Mouse (Mus musculus) ES-Bruce4 (cell line): ENCODE results near the gene Higd2a. TPM values are rescaled to one million over a fixed set of nuclear protein-coding genes. Genes with fewer than 3 reads are reported as not detected.

Experiments
- H3K27ac ChIP-seq: 2 replicates; pipeline ENCODE4 v1.5.1; 2012; ENCODE audit warnings: low read length, inconsistent platforms; ENCODE audit not compliant: insufficient read depth
- H3K27me3 ChIP-seq: 2 replicates; pipeline ENCODE4 v1.6.1; 2012; ENCODE audit warnings: mild to moderate bottlenecking, low read length, inconsistent platforms; ENCODE audit not compliant: control insufficient read depth, poor library complexity, insufficient read depth, severe bottlenecking
- H3K36me3 ChIP-seq: 2 replicates; pipeline ENCODE4 v1.6.1; 2012; ENCODE audit warnings: inconsistent platforms, mild to moderate bottlenecking, low read length, moderate library complexity; ENCODE audit not compliant: control insufficient read depth, poor library complexity, insufficient read depth, severe bottlenecking
- H3K4me1 ChIP-seq: one replicate; pipeline ENCODE4 v1.8.1; 2011; ENCODE audit warnings: low read length; ENCODE audit not compliant: control insufficient read depth, insufficient read depth
- H3K4me3 ChIP-seq: 2 replicates; pipeline ENCODE4 v1.5.1; 2011; ENCODE audit warnings: low read depth, mild to moderate bottlenecking, low read length
- H3K9ac ChIP-seq: 2 replicates; pipeline ENCODE4 v1.6.1; 2012; ENCODE audit warnings: low read depth, mild to moderate bottlenecking, inconsistent platforms; ENCODE audit not compliant: poor library complexity, severe bottlenecking
- H3K9me3 ChIP-seq: replicated peaks from 2 replicates; pipeline ENCODE4 v1.6.1; 2012; ENCODE audit warnings: mild to moderate bottlenecking, low read length, inconsistent platforms; ENCODE audit not compliant: control insufficient read depth, poor library complexity, insufficient read depth, severe bottlenecking
- CTCF ChIP-seq: IDR thresholded peaks from one replicate; pipeline ENCODE4 v1.8.1; 2011; ENCODE audit warnings: low read depth, low read length
- EP300 ChIP-seq: IDR thresholded peaks from 2 replicates; pipeline ENCODE4 v1.6.1; 2011; ENCODE audit warnings: low read depth, low read length; ENCODE audit not compliant: insufficient read depth
- POLR2A ChIP-seq: IDR thresholded peaks from one replicate; pipeline ENCODE4 v1.8.1; 2011; ENCODE audit warnings: low read length; ENCODE audit not compliant: insufficient read depth
- polyA plus RNA-seq: library from polyadenylated mRNA; stranded (reverse); fragments of >200 nt; gene quantifications from 2 replicates; pipeline ENCODE4 v1.2.4, GENCODE M21; 2011; ENCODE audit warnings: low read depth; ENCODE audit not compliant: missing spikeins, insufficient read depth, insufficient read length

The Higd2a gene
- polyA plus RNA-seq, 1 experiment: 104 TPM

DNA sequence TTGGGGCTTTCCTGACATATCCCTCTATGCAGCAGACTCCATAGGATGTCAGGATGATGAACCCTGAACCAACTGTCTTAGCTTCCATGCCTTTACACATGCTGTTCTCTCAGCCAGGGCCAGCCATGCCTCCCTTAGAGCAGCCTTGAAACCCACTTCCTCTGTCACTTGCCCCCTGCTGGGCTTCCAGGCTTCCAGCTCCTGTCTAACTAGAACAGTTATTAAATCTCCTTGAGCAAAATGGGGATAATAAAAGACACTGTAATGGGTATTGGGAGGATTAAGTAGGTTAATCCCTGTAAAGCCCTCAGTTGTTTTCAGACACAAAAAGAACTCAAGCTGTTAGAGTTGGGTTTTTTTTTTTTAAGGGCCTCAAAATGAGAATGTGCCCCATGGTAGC lies 13.5 kb downstream of the Higd2a start:
- Histone ChIP-seq H3K9ac (no peak overlapping the region), H3K9me3 (no peaks in the 10 kb centered on the region), H3K27me3 (no peaks in the 10 kb centered on the region)

DNA sequence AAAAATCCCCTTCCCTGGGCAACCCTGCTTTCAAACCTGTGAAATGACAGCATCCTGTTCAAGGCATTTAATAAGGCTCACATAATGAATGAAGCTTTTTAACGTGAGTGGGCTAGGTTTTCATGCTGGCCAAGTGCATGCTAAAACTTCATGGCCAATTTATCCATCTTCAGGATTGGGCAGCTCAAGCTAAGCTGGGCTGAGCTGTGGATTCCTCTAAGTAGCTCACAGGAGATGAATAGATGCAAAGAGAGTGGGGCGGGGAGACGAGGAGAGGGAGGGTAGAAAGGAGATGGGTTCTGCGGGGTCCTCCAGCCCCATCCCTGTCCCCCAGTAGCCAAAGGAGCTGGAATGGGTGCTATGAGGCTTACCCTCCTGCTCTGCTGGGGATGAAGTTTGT lies 14.2 kb downstream of the Higd2a start:
- no peak overlapping the region for H3K9ac ChIP-seq
- TF ChIP-seq EP300: no peak
- TF ChIP-seq POLR2A: no peak
- no peak for TF ChIP-seq CTCF
- H3K4me1 ChIP-seq: peaks cover 10% of the 10 kb centered on the region
- no peak overlapping the region for H3K27ac ChIP-seq
- H3K9me3 ChIP-seq: no peaks in the 10 kb centered on the region
- no peaks in the 10 kb centered on the region for H3K36me3 ChIP-seq
- H3K4me3 ChIP-seq: no peak overlapping the region
- no peaks in the 10 kb centered on the region for H3K27me3 ChIP-seq

More for the DNA sequence above, 13.5 kb downstream of the Higd2a start:
- Histone ChIP-seq H3K36me3 (no peaks in the 10 kb centered on the region), H3K27ac (no peak overlapping the region), H3K4me3 (no peak overlapping the region), H3K4me1 (peaks cover 10% of the 10 kb centered on the region)
- TF ChIP-seq CTCF: no peak
- no peak for TF ChIP-seq POLR2A
- no peak for TF ChIP-seq EP300

DNA sequence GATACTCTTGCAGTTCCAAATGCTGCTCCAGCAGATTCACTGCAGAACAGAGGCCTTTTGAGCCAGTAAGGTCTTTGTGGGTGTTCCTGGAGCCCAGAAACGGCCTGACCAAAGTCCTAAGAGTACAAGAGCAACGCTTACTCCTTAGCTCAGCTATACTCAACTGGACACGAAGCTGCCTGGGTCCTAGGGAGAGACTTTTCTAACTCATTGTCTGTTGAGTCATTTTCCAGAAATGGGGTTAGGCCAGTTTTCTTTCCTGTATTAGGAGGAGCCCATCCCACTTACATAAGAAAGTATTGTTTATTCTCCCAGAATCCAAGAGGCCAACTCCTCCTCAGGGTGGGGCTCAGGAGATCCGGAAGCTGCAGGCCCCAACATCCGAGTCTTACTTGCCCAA lies 15.4 kb downstream of the Higd2a start:
- Histone ChIP-seq H3K36me3 (no peaks in the 10 kb centered on the region), H3K27ac (peak overlapping the region; percentile 42), H3K4me3 (no peak overlapping the region), H3K9ac (no peak overlapping the region), H3K4me1 (peaks cover 10% of the 10 kb centered on the region), H3K27me3 (no peaks in the 10 kb centered on the region), H3K9me3 (no peaks in the 10 kb centered on the region)
- TF ChIP-seq CTCF (no peak), POLR2A (no peak), EP300 (no peak)

DNA sequence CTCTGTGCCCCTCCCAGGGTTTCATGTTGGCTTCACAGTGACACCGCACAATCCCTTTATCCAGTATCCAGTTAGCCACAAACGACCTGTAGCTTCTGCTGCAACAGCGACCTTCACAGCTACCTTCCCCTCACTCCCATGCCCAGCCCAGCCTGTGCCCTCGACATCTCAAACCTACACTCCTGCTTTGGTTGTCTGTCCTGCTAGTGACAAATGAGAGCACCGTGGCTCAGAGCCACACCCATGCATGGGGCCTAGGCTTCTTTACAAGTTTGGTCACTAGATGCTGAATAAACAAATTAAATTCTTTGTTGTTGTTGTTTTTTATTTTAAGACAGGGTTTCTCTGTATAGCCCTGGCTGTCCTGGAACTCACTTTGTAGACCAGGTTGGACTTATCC lies 17.2 kb downstream of the Higd2a start:
- TF ChIP-seq CTCF: no peak
- no peak for TF ChIP-seq POLR2A
- peak overlapping the region; percentile 2; the same call in 1 of the 2 replicates for H3K9ac ChIP-seq
- no peaks in the 10 kb centered on the region for H3K36me3 ChIP-seq
- no peaks in the 10 kb centered on the region for H3K27me3 ChIP-seq
- no peak overlapping the region for H3K4me3 ChIP-seq
- no peaks in the 10 kb centered on the region for H3K9me3 ChIP-seq
- peak overlapping the region; percentile 16; the same call in 1 of the 2 replicates for H3K27ac ChIP-seq
- H3K4me1 ChIP-seq: peaks cover 10% of the 10 kb centered on the region

DNA sequence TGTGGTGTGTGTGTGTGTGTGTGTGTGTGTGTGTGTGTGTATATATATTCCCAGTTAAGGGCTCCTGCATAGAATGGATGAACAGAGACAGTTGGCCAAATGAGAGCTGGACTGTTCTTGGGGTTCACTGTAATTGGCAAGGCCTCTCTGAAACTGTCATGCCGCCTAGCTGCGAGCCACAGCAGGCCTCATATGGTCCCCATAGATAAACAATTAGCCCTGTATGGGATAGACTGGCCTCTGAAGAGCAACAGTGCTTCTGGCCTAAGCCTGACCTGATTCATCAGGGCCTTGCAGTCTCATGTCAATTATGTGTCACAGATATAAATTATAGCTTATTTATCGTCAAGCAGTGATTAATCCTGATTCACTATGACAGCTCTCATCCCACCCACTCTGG lies 18.0 kb downstream of the Higd2a start:
- H3K4me1 ChIP-seq: peaks cover 9% of the 10 kb centered on the region
- TF ChIP-seq CTCF (no peak), POLR2A (no peak), EP300 (no peak)
- H3K27ac ChIP-seq: no peak overlapping the region
- no peaks in the 10 kb centered on the region for H3K36me3 ChIP-seq
- H3K9me3 ChIP-seq: no peaks in the 10 kb centered on the region
- H3K4me3 ChIP-seq: no peak overlapping the region
- no peak overlapping the region for H3K9ac ChIP-seq
- H3K27me3 ChIP-seq: no peaks in the 10 kb centered on the region

DNA sequence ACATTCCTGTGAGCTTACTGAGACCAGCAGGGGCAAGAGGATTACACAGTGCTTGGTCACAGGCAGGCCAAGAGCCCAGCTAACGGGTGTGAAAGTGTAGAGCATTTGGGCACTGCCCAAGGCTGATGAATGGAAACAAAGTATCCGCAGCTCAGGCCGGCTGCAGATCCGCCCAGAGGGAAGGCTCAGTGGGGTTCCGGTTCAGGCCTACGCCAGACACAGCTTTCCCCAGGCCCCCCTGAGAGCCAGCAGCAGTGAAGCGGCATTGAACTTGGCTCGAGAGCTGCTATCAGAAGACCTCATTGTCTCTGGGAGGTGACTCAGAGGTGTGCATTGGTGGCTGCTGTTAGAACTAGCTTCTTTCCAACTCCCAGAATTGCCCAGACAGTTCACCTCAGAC lies 18.7 kb downstream of the Higd2a start:
- Histone ChIP-seq H3K27me3 (no peaks in the 10 kb centered on the region), H3K9ac (no peak overlapping the region), H3K9me3 (no peaks in the 10 kb centered on the region), H3K36me3 (no peaks in the 10 kb centered on the region), H3K4me1 (peaks cover 6% of the 10 kb centered on the region), H3K27ac (peak overlapping the region; percentile 54), H3K4me3 (no peak overlapping the region)
- no peak for TF ChIP-seq CTCF
- no peak for TF ChIP-seq EP300
- no peak for TF ChIP-seq POLR2A
